In the genomic region with DNA sequence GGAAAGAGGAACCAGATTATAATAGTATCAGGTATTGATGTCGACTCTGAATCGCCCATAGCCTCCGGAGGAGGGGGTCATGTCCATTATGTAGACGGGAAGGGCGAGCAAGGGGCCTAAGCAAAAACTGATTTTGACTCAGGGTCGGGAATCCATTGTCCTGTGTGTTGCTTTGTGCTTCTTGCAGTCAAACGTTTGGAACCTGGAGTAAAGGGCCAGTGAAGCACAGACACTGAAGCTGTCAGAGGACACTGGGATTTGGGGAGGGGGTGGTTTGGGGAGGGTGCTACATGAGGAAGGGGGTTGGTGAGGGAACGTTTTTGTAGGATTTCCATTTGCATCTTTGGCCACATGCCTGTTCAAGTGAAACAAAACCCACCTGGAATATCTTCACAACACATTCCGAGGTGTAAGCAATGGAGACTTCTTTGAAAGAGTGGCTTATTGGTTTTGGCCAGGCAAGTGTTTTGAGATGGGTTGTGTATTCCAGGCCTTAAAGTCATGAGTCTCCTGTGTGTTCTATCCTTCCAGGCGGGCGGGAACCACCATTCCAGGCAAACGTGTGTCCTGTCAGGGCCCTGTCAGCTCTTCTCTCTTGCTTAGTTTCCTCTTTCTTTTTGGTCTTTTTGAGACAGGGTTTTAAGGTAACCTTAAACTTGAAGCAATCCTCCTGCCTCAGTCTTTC, we compare ENCODE assay signal across 8 mouse cellular contexts. TPM values are rescaled to one million over a fixed set of nuclear protein-coding genes. Genes with fewer than 3 reads are reported as not detected.
DNase-seq lines count a peak whose midpoint lies in the region; ATAC-seq and TF ChIP-seq lines count a peak whose summit lies in the region.

No protein-coding gene starts in this region.

- H3K9ac ChIP-seq in hindbrain, embryonic 16.5 days (ENCODE audit: low read depth, low read length), result peak overlapping the region; percentile 78

- ATAC-seq in hindbrain, embryonic 16.5 days, result no peak
- ATAC-seq in monocyte, adult 5-6 weeks (replicated peaks; ENCODE audit: insufficient number of reproducible peaks, low FRiP score, low TSS enrichment, poor library complexity, severe bottlenecking), result 0 out of 2 replicates have a peak, but pooled peaks have one; percentile 2

- H3K36me3 ChIP-seq in embryonic facial prominence, embryonic 10.5 days (replicated peaks), result no peaks in the 10 kb centered on the region
- H3K36me3 ChIP-seq in hindbrain, embryonic 16.5 days (ENCODE audit: control insufficient read depth, insufficient read depth, low read length), result no peaks in the 10 kb centered on the region

- 17% methylated on average over 12 of the region's 12 CpGs for WGBS in embryonic facial prominence, embryonic 10.5 days
- WGBS in hindbrain, embryonic 16.5 days, result 15% methylated on average over 12 of the region's 12 CpGs

- peak overlapping the region; percentile 64 for H3K4me3 ChIP-seq in left cerebral cortex, adult 2 months
- peak overlapping the region; percentile 81 for H3K4me3 ChIP-seq in embryonic facial prominence, embryonic 10.5 days
- peak overlapping the region; percentile 88 for H3K4me3 ChIP-seq in hindbrain, embryonic 16.5 days (ENCODE audit: low read length)

- intact Hi-C loops in left cerebral cortex, adult 2 months (cut with DNase I), result loop anchor here (2.0 to 10.0 kb wide), 4 partner anchors 39 to 707 kb away; no protein-coding TSS in a partner anchor

- TF ChIP-seq CTCF in left cerebral cortex, adult 2 months (IDR thresholded peaks at IDR 0.05), result no peak

- peak overlapping the region; percentile 86 for H3K4me2 ChIP-seq in hindbrain, embryonic 16.5 days (ENCODE audit: low read length)

- no peak for DNase-seq in left cerebral cortex, adult 2 months (ENCODE audit: extremely low spot score in 1 of 2, low spot score in 2 of 2)
- no peak for DNase-seq in left cerebral cortex, adult 9 months (ENCODE audit: low spot score in 2 of 2)
- DNase-seq in embryonic facial prominence, embryonic 10.5 days (ENCODE audit: low spot score), result peak; percentile 19
- no peak for DNase-seq in right cerebral cortex, postnatal 14 days
- DNase-seq in ovary, adult 18-20 months (ENCODE audit: low spot score), result no peak
- DNase-seq in cerebellum, postnatal 4 days (ENCODE audit: low spot score in 2 of 2), result no peak

- peaks cover 23% of the 10 kb centered on the region for H3K27me3 ChIP-seq in embryonic facial prominence, embryonic 10.5 days (replicated peaks; ENCODE audit: low read depth, poor library complexity, severe bottlenecking)
- no peaks in the 10 kb centered on the region for H3K27me3 ChIP-seq in hindbrain, embryonic 16.5 days (replicated peaks; ENCODE audit: control insufficient read depth, insufficient read depth, low read length)

- peaks cover 54% of the 10 kb centered on the region for H3K4me1 ChIP-seq in embryonic facial prominence, embryonic 10.5 days
- peaks cover 16% of the 10 kb centered on the region for H3K4me1 ChIP-seq in hindbrain, embryonic 16.5 days (ENCODE audit: control insufficient read depth, insufficient read depth, low read depth, low read length)

- peak overlapping the region; percentile 83 for H3K27ac ChIP-seq in left cerebral cortex, adult 2 months
- H3K27ac ChIP-seq in embryonic facial prominence, embryonic 10.5 days (replicated peaks), result peak overlapping the region; percentile 89; the same call in 1 of the 2 replicates
- H3K27ac ChIP-seq in hindbrain, embryonic 16.5 days (ENCODE audit: low read depth, low read length), result peak overlapping the region; percentile 63

- no peaks in the 10 kb centered on the region for H3K9me3 ChIP-seq in embryonic facial prominence, embryonic 10.5 days
- H3K9me3 ChIP-seq in hindbrain, embryonic 16.5 days (ENCODE audit: control insufficient read depth, low read length), result no peaks in the 10 kb centered on the region

RNA-seq across cellular contexts. Expression of gene Nt5dc3, which starts 1.2 kb away (rescaled TPM):
- total RNA-seq in left cerebral cortex, adult 2 months (2021), result 10 to 100 TPM; 83.9 to 93.6 TPM
- 0.75 and 0.85 TPM in 2 replicates for polyA plus RNA-seq in embryonic facial prominence, embryonic 10.5 days (2016; fragmentation: Nextera tagmentation; extraction: Ambion mirVana)
- polyA plus RNA-seq in hindbrain, embryonic 16.5 days (2015; fragmentation: Nextera tagmentation; extraction: Ambion mirVana), result 11.3 and 13.4 TPM in 2 replicates
- 2.2 to 4.7 TPM (median 2.6 TPM) in 3 replicates for total RNA-seq in monocyte, adult 5-6 weeks (2017)

RNA-seq across cellular contexts. Expression of gene Gm49358, which starts 16.2 kb away (rescaled TPM):
- 10 to 100 TPM; 19.1 to 24.5 TPM for total RNA-seq in left cerebral cortex, adult 2 months (2021)
- polyA plus RNA-seq in embryonic facial prominence, embryonic 10.5 days (2016; fragmentation: Nextera tagmentation; extraction: Ambion mirVana), result not detected in 2 replicates
- not detected in 2 replicates for polyA plus RNA-seq in hindbrain, embryonic 16.5 days (2015; fragmentation: Nextera tagmentation; extraction: Ambion mirVana)
- 1.6 TPM in 1 of 3 replicates, not detected in the others for total RNA-seq in monocyte, adult 5-6 weeks (2017)

Comparison
In these comparisons a context has a peak if more than half of its experiments do, and no peak if none do; other contexts are left out.
1. RNA of gene Nt5dc3, which starts 1.2 kb away (total RNA-seq): 83.9 to 93.6 TPM in left cerebral cortex, adult 2 months; 2.2 to 4.7 TPM in monocyte, adult 5-6 weeks; every median in the first group is over 10 times any median in the second.
2. Peak in every context shown above with its lines, with median percentiles within 50 percentile points of each other: H3K27ac ChIP-seq and H3K4me3 ChIP-seq.